Mouse (Mus musculus): Measurements from ENCODE around the gene Sema3f. TPM values are rescaled to one million over a fixed set of nuclear protein-coding genes. Genes with fewer than 3 reads are reported as not detected.

The Sema3f gene
- polyA plus RNA-seq, 1 experiment from 2014 or later, result 30.2 TPM

- Histone ChIP-seq H3K9me3 (ENCODE audit: control insufficient read depth, low read depth, low read length) (no peaks in the 10 kb centered on the region), H3K4me3 (ENCODE audit: low read depth, low read length) (no peak overlapping the region), H3K9ac (replicated peaks; ENCODE audit: low read depth, low read length) (no peak overlapping the region), H3K36me3 (ENCODE audit: control insufficient read depth, insufficient read depth, low read length) (no peaks in the 10 kb centered on the region), H3K27ac (ENCODE audit: low read length) (peak overlapping the region; percentile 23; the same call in 1 of the 2 replicates), H3K4me2 (replicated peaks; ENCODE audit: low read depth, low read length) (peak overlapping the region; percentile 32), H3K27me3 (ENCODE audit: control insufficient read depth, insufficient read depth, low read length) (no peaks in the 10 kb centered on the region), H3K4me1 (ENCODE audit: control insufficient read depth, insufficient read depth, low read length) (peaks cover 29% of the 10 kb centered on the region)
- peak; percentile 56; the same call in 1 of the 2 replicates for ATAC-seq (ENCODE audit: insufficient number of reproducible peaks, insufficient read depth, low FRiP score, low read depth)
- WGBS, result 1% methylated on average over 10 of the region's 11 CpGs
These were observed 13.7 kb upstream of the Sema3f start for GRCm38 (mm10) chr9:107723794-107724531.

- 27% methylated on average over 6 of the region's 6 CpGs for WGBS
- H3K4me2 ChIP-seq (replicated peaks; ENCODE audit: low read depth, low read length), result peak overlapping the region; percentile 32
- H3K27me3 ChIP-seq (ENCODE audit: control insufficient read depth, insufficient read depth, low read length), result no peaks in the 10 kb centered on the region
- no peaks in the 10 kb centered on the region for H3K9me3 ChIP-seq (ENCODE audit: control insufficient read depth, low read depth, low read length)
- peak; percentile 83 for ATAC-seq (ENCODE audit: insufficient number of reproducible peaks, insufficient read depth, low FRiP score, low read depth)
- peaks cover 29% of the 10 kb centered on the region for H3K4me1 ChIP-seq (ENCODE audit: control insufficient read depth, insufficient read depth, low read length)
- no peak overlapping the region for H3K4me3 ChIP-seq (ENCODE audit: low read depth, low read length)
- no peaks in the 10 kb centered on the region for H3K36me3 ChIP-seq (ENCODE audit: control insufficient read depth, insufficient read depth, low read length)
- no peak overlapping the region for H3K9ac ChIP-seq (replicated peaks; ENCODE audit: low read depth, low read length)
- peak overlapping the region; percentile 23; the same call in 1 of the 2 replicates for H3K27ac ChIP-seq (ENCODE audit: low read length)
These were observed 13.0 kb upstream of the Sema3f start for GRCm38 (mm10) chr9:107723292-107723691.

- Histone ChIP-seq H3K9me3 (ENCODE audit: control insufficient read depth, low read depth, low read length) (no peaks in the 10 kb centered on the region), H3K4me1 (ENCODE audit: control insufficient read depth, insufficient read depth, low read length) (peaks cover 46% of the 10 kb centered on the region), H3K27me3 (ENCODE audit: control insufficient read depth, insufficient read depth, low read length) (no peaks in the 10 kb centered on the region), H3K27ac (ENCODE audit: low read length) (no peak overlapping the region), H3K36me3 (ENCODE audit: control insufficient read depth, insufficient read depth, low read length) (no peaks in the 10 kb centered on the region), H3K4me3 (ENCODE audit: low read depth, low read length) (no peak overlapping the region), H3K9ac (replicated peaks; ENCODE audit: low read depth, low read length) (no peak overlapping the region), H3K4me2 (replicated peaks; ENCODE audit: low read depth, low read length) (no peak overlapping the region)
- ATAC-seq (ENCODE audit: insufficient number of reproducible peaks, insufficient read depth, low FRiP score, low read depth), result no peak
- whole genome bisulfite sequencing, result 74% methylated on average over 10 of the region's 10 CpGs
These were observed 8.7 kb upstream of the Sema3f start for GRCm38 (mm10) chr9:107718781-107719540.

- no peaks in the 10 kb centered on the region for H3K36me3 ChIP-seq (ENCODE audit: control insufficient read depth, insufficient read depth, low read length)
- peak overlapping the region; percentile 66; the same call in 1 of the 2 replicates for H3K27ac ChIP-seq (ENCODE audit: low read length)
- 25% methylated on average over 6 of the region's 6 CpGs for WGBS
- no peak overlapping the region for H3K4me3 ChIP-seq (ENCODE audit: low read depth, low read length)
- no peaks in the 10 kb centered on the region for H3K27me3 ChIP-seq (ENCODE audit: control insufficient read depth, insufficient read depth, low read length)
- H3K9me3 ChIP-seq (ENCODE audit: control insufficient read depth, low read depth, low read length), result no peaks in the 10 kb centered on the region
- H3K4me2 ChIP-seq (replicated peaks; ENCODE audit: low read depth, low read length), result 0 out of 2 replicates have a peak overlapping the region, but pooled peaks have one; percentile 3
- H3K9ac ChIP-seq (replicated peaks; ENCODE audit: low read depth, low read length), result no peak overlapping the region
- peak; percentile 50; the same call in 1 of the 2 replicates for ATAC-seq (ENCODE audit: insufficient number of reproducible peaks, insufficient read depth, low FRiP score, low read depth)
- H3K4me1 ChIP-seq (ENCODE audit: control insufficient read depth, insufficient read depth, low read length), result peaks cover 35% of the 10 kb centered on the region
These were observed 6.7 kb upstream of the Sema3f start for GRCm38 (mm10) chr9:107716951-107717350.

- H3K4me1 ChIP-seq (ENCODE audit: control insufficient read depth, insufficient read depth, low read length), result peaks cover 35% of the 10 kb centered on the region
- no peak overlapping the region for H3K4me2 ChIP-seq (replicated peaks; ENCODE audit: low read depth, low read length)
- H3K36me3 ChIP-seq (ENCODE audit: control insufficient read depth, insufficient read depth, low read length), result no peaks in the 10 kb centered on the region
- no peaks in the 10 kb centered on the region for H3K27me3 ChIP-seq (ENCODE audit: control insufficient read depth, insufficient read depth, low read length)
- 0 out of 2 replicates have a peak overlapping the region, but pooled peaks have one; percentile 3 for H3K9ac ChIP-seq (replicated peaks; ENCODE audit: low read depth, low read length)
- no peak for ATAC-seq (ENCODE audit: insufficient number of reproducible peaks, insufficient read depth, low FRiP score, low read depth)
- H3K9me3 ChIP-seq (ENCODE audit: control insufficient read depth, low read depth, low read length), result no peaks in the 10 kb centered on the region
- no peak overlapping the region for H3K4me3 ChIP-seq (ENCODE audit: low read depth, low read length)
- WGBS, result 67% methylated on average over 2 of the region's 2 CpGs
- H3K27ac ChIP-seq (ENCODE audit: low read length), result no peak overlapping the region
These were observed 5.4 kb upstream of the Sema3f start for GRCm38 (mm10) chr9:107715632-107716031.

GRCm38 (mm10) chr9:107714221-107714952 lies 4.1 kb upstream of the Sema3f start:
- H3K4me2 ChIP-seq (replicated peaks; ENCODE audit: low read depth, low read length), result no peak overlapping the region
- peaks cover 35% of the 10 kb centered on the region for H3K4me1 ChIP-seq (ENCODE audit: control insufficient read depth, insufficient read depth, low read length)

GRCm38 (mm10) chr9:107709096-107709696 lies 1.1 kb downstream of the Sema3f start:
- H3K4me1 ChIP-seq (ENCODE audit: control insufficient read depth, insufficient read depth, low read length), result peaks cover 46% of the 10 kb centered on the region
- peak overlapping the region; percentile 74 for H3K4me2 ChIP-seq (replicated peaks; ENCODE audit: low read depth, low read length)
- no peak for ATAC-seq (ENCODE audit: insufficient number of reproducible peaks, insufficient read depth, low FRiP score, low read depth)
- peak overlapping the region; percentile 84 for H3K4me3 ChIP-seq (ENCODE audit: low read depth, low read length)
- no peaks in the 10 kb centered on the region for H3K27me3 ChIP-seq (ENCODE audit: control insufficient read depth, insufficient read depth, low read length)
- peaks cover 6% of the 10 kb centered on the region; the same call in 1 of the 2 replicates for H3K36me3 ChIP-seq (ENCODE audit: control insufficient read depth, insufficient read depth, low read length)
- H3K9ac ChIP-seq (replicated peaks; ENCODE audit: low read depth, low read length), result peak overlapping the region; percentile 81
- under 1% methylated on average over 55 of the region's 55 CpGs for WGBS
- no peaks in the 10 kb centered on the region for H3K9me3 ChIP-seq (ENCODE audit: control insufficient read depth, low read depth, low read length)
- H3K27ac ChIP-seq (ENCODE audit: low read length), result peak overlapping the region; percentile 92

More at GRCm38 (mm10) chr9:107714221-107714952, 4.1 kb upstream of the Sema3f start:
- Histone ChIP-seq H3K9ac (replicated peaks; ENCODE audit: low read depth, low read length) (no peak overlapping the region), H3K36me3 (ENCODE audit: control insufficient read depth, insufficient read depth, low read length) (no peaks in the 10 kb centered on the region), H3K9me3 (ENCODE audit: control insufficient read depth, low read depth, low read length) (no peaks in the 10 kb centered on the region), H3K27ac (ENCODE audit: low read length) (peak overlapping the region; percentile 84), H3K27me3 (ENCODE audit: control insufficient read depth, insufficient read depth, low read length) (no peaks in the 10 kb centered on the region), H3K4me3 (ENCODE audit: low read depth, low read length) (no peak overlapping the region)
- peak; percentile 48 for ATAC-seq (ENCODE audit: insufficient number of reproducible peaks, insufficient read depth, low FRiP score, low read depth)
- 9% methylated on average over 12 of the region's 12 CpGs for WGBS

All from stomach, embryonic 14.5 days (tissue).